Mouse (Mus musculus): ENCODE results near the gene Eci1.

Gene Eci1

GRCm38 (mm10) chr17:24473612-24474275 lies 47.3 kb downstream of the Eci1 start, which contains the start of gene Bricd5:
Bricd5 (plus strand) TSS chr17:24473884.
- no peak for DNase-seq (ENCODE audit: low spot score)

GRCm38 (mm10) chr17:24474557-24474956 lies 48.1 kb downstream of the Eci1 start:
- DNase-seq (ENCODE audit: low spot score): no peak

GRCm38 (mm10) chr17:24475586-24475985 lies 49.1 kb downstream of the Eci1 start:
- no peak for DNase-seq (ENCODE audit: low spot score)

GRCm38 (mm10) chr17:24476022-24476776 lies 49.8 kb downstream of the Eci1 start:
- DNase-seq (ENCODE audit: low spot score): no peak

GRCm38 (mm10) chr17:24477053-24477984 lies 50.9 kb downstream of the Eci1 start:
- no peak for DNase-seq (ENCODE audit: low spot score)

GRCm38 (mm10) chr17:24477985-24478600 lies 51.7 kb downstream of the Eci1 start:
- no peak for DNase-seq (ENCODE audit: low spot score)

GRCm38 (mm10) chr17:24478663-24479380 lies 52.4 kb downstream of the Eci1 start, which contains the start of gene Mlst8:
Mlst8 (minus strand) TSS chr17:24479078.
- DNase-seq (ENCODE audit: low spot score): peak; percentile 97

GRCm38 (mm10) chr17:24479431-24479830 lies 53.0 kb downstream of the Eci1 start:
- no peak for DNase-seq (ENCODE audit: low spot score)

GRCm38 (mm10) chr17:24480201-24480826 lies 53.9 kb downstream of the Eci1 start:
- DNase-seq (ENCODE audit: low spot score): no peak

GRCm38 (mm10) chr17:24481027-24481815 lies 54.8 kb downstream of the Eci1 start:
- DNase-seq (ENCODE audit: low spot score): no peak

GRCm38 (mm10) chr17:24483495-24483894 lies 57.1 kb downstream of the Eci1 start:
- DNase-seq (ENCODE audit: low spot score): no peak

GRCm38 (mm10) chr17:24485090-24485860 lies 58.8 kb downstream of the Eci1 start:
- no peak for DNase-seq (ENCODE audit: low spot score)

- peak; percentile 24 for DNase-seq (ENCODE audit: low spot score)
Observed at GRCm38 (mm10) chr17:24488186-24488661, 61.8 kb downstream of the Eci1 start, which contains the start of gene Caskin1. Caskin1 (plus strand) TSS chr17:24488601.

GRCm38 (mm10) chr17:24488662-24489264 lies 62.3 kb downstream of the Eci1 start:
- peak; percentile 25 for DNase-seq (ENCODE audit: low spot score)

All from yolk sac, embryonic 10.5 days (tissue).